Mouse (Mus musculus) neural tube, embryonic 15.5 days (tissue): ENCODE measurements at regions not wholly inside any gene's neighbourhood (a gene's known extent, or its start where the extent isn't known, plus 50 kb on each side); places are given as distances from the start of the nearest gene placed in this dataset.
A peak's percentile ranks its signal among the peaks of the same experiment; 100 is the strongest.

Source experiments
- ATAC-seq: fragments of 200-750 bp; cut with Nextera tagmentation; 2 replicates; pipeline ENCODE4 v1.8.0; 2017; ENCODE audit warnings: mild to moderate bottlenecking, moderate TSS enrichment, moderate library complexity; ENCODE audit not compliant: low FRiP score
- H3K27ac ChIP-seq: fragments of 300-500 bp; sonication (generic); replicated peaks from 2 replicates; pipeline ENCODE4 v1.5.1; 2015; ENCODE audit warnings: mild to moderate bottlenecking, inconsistent platforms
- H3K27me3 ChIP-seq: fragments of 300-500 bp; sonication (generic); replicated peaks from 2 replicates; pipeline ENCODE4 v1.6.1; 2015; ENCODE audit warnings: inconsistent platforms
- H3K36me3 ChIP-seq: fragments of 300-500 bp; sonication (generic); 2 replicates; pipeline ENCODE4 v1.6.1; 2015; ENCODE audit warnings: inconsistent platforms
- H3K4me1 ChIP-seq: fragments of 300-500 bp; sonication (generic); 2 replicates; pipeline ENCODE4 v1.6.1; 2015; ENCODE audit warnings: inconsistent platforms
- H3K4me2 ChIP-seq: fragments of 300-500 bp; sonication (generic); 2 replicates; pipeline ENCODE4 v1.6.1; 2015; ENCODE audit warnings: inconsistent platforms, mild to moderate bottlenecking, moderate library complexity
- H3K4me3 ChIP-seq: fragments of 300-500 bp; sonication (generic); replicated peaks from 2 replicates; pipeline ENCODE4 v1.5.1; 2015; ENCODE audit warnings: mild to moderate bottlenecking, inconsistent platforms
- H3K9ac ChIP-seq: fragments of 300-500 bp; sonication (generic); replicated peaks from 2 replicates; pipeline ENCODE4 v1.6.1; 2015; ENCODE audit warnings: mild to moderate bottlenecking, inconsistent platforms
- H3K9me3 ChIP-seq: fragments of 300-500 bp; sonication (generic); replicated peaks from 2 replicates; pipeline ENCODE4 v1.6.1; 2016; ENCODE audit warnings: inconsistent platforms
- WGBS: fragments of 180-500 bp; shearing (Covaris S2); methylation state at CpG from one replicate; pipeline ENCODE4 v1.1.7; 2015; ENCODE audit warnings: mixed read lengths; 5-methylcytosine and 5-hydroxymethylcytosine counted together

DNA sequence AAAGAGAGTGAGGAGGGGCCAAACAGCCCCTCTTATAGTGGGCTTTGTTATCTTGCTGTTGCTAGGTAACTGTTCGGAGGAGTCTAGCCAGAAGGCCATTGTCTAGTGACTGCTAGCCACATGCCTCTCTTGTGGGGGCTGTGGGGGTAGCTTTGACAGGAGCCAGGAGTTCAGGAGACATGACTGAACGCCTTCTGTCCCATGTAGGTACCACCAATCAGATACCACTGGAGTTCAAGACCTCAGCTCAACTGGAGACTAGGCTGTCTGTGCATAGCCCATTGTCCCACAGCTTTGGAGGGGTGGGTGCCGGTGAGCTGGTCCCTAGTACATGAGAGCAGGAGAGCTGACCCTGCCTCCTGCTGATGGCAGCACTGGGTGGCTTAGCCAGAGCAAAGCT, 82.4 kb upstream of the Unc93a2 start:
- Histone ChIP-seq H3K4me3 (no peak overlapping the region), H3K9ac (no peak overlapping the region), H3K27me3 (no peaks in the 10 kb centered on the region), H3K36me3 (no peaks in the 10 kb centered on the region), H3K9me3 (no peaks in the 10 kb centered on the region), H3K27ac (no peak overlapping the region), H3K4me2 (no peak overlapping the region), H3K4me1 (no peaks in the 10 kb centered on the region)
- ATAC-seq, result no peak
- WGBS, result 20% methylated on average over 3 of the region's 3 CpGs

DNA sequence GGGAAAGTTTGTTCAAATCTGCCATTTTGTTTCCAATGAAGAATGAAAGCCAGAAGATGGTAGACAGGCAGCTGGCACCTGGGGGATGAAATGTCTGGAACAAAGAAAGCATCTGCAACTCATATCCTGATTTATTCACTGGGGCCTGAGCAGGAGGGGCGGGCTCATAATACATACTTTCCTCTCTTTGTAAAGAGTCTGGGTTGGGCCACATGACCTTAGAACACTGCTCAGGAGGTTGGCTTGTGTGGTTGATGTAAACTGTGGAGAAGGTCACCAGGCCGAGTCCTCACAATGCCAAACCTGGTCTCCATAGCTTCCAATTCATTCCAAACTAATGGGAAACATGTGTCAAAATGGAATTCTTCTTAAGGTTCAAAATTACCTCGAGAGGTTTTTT, 79.6 kb upstream of the Unc93a2 start:
- Histone ChIP-seq H3K36me3 (no peaks in the 10 kb centered on the region), H3K27ac (no peak overlapping the region), H3K9me3 (no peaks in the 10 kb centered on the region), H3K4me1 (no peaks in the 10 kb centered on the region), H3K9ac (no peak overlapping the region), H3K4me2 (no peak overlapping the region), H3K27me3 (no peaks in the 10 kb centered on the region), H3K4me3 (no peak overlapping the region)
- ATAC-seq, result no peak
- WGBS, result 80% methylated on average over 3 of the region's 3 CpGs

DNA sequence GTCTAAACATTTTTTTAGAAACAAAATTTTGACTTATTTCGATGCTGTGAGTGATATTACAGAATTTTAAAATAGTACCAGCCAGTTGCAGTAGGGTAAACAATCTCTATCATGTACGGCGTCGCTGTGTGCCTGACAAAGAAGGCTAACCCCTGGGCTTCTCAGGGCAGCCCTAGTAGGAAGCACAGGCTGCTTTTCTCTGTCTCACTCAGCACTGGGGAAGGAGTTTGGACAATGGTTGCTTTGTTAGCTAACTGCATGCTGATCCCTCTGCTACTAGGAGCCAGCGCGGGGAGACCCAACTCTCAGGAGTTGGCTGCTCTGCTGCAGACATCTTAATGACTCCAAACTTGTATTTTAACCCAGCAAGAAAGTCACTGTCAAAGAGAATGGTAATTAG, 75.9 kb upstream of the Unc93a2 start:
- no peaks in the 10 kb centered on the region for H3K36me3 ChIP-seq
- H3K4me3 ChIP-seq, result no peak overlapping the region
- WGBS, result 13% methylated on average over 6 of the region's 6 CpGs
- H3K9ac ChIP-seq, result no peak overlapping the region
- no peak for ATAC-seq
- H3K4me2 ChIP-seq, result no peak overlapping the region
- no peaks in the 10 kb centered on the region for H3K9me3 ChIP-seq
- H3K4me1 ChIP-seq, result no peaks in the 10 kb centered on the region
- H3K27ac ChIP-seq, result 0 out of 2 replicates have a peak overlapping the region, but pooled peaks have one; percentile 14
- no peaks in the 10 kb centered on the region for H3K27me3 ChIP-seq

DNA sequence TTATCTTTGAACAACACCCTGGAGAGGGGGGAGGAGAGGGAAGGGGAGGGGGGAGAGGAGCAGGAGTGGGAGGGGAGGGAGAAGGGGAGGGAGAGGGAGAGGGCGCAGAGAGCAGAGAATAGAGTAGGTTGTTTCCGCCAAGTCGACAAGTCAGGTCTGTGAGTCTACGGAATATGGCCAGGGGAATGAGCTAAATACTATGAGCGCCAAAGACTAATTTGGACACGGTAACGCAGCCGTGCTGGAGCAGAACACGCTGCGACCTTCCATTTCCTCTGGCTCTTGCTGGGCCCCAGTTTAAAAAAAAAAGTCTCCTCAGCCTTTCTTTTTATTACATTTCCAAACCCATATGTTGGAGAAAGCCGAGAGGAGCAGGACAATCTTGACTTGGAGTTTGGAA, 71.7 kb upstream of the Unc93a2 start:
- Histone ChIP-seq H3K36me3 (no peaks in the 10 kb centered on the region), H3K4me2 (no peak overlapping the region), H3K4me3 (no peak overlapping the region), H3K27me3 (no peaks in the 10 kb centered on the region), H3K9ac (no peak overlapping the region), H3K27ac (no peak overlapping the region), H3K9me3 (no peaks in the 10 kb centered on the region), H3K4me1 (no peaks in the 10 kb centered on the region)
- WGBS, result 80% methylated on average over 11 of the region's 11 CpGs
- ATAC-seq, result no peak

DNA sequence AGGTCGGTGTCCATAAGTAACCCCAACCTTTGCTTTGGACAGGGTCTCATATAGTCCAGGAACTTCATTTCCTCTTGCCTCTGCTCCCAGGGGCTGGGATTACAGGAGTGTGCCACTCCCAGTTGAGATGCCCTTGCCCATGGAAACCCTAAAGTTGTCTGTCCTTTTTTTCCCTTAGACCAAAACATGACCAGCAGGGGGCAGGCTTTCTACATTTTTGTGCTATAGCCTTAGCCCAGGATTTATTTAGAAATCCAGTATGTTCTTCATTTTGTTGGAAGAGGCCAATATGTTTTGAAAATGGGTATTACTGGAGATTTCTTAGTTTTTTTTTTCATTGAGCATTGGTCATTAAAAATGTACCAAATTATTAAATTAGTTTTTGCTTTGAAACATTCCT, 58.6 kb upstream of the Unc93a2 start:
- H3K27me3 ChIP-seq, result no peaks in the 10 kb centered on the region
- H3K4me1 ChIP-seq, result no peaks in the 10 kb centered on the region
- ATAC-seq, result no peak
- no peak overlapping the region for H3K4me3 ChIP-seq
- H3K4me2 ChIP-seq, result no peak overlapping the region
- no peaks in the 10 kb centered on the region for H3K36me3 ChIP-seq
- no peaks in the 10 kb centered on the region for H3K9me3 ChIP-seq
- no peak overlapping the region for H3K27ac ChIP-seq
- 67% methylated on average over 1 of the region's 1 CpGs for WGBS
- no peak overlapping the region for H3K9ac ChIP-seq

DNA sequence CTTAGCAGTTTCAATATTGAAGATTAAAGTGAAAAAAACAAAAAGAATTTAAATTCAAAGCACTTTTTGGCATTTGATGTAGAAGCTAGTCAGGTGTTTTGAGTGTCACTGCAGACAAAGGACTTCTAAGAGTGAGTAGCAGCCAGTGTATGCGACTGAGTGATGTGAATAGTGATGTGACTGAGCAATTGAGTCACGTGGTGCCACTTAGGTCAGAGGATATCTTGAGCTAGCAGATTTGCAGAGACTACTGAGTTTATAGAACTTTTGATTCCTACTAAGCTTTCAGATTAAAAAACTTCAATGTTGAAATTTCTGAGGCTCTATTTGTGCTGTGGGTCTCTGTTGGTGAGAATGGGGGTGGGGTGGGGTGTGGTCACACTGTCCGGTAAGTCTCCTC, 49.8 kb upstream of the Unc93a2 start:
- H3K4me1 ChIP-seq, result no peaks in the 10 kb centered on the region
- no peak overlapping the region for H3K4me2 ChIP-seq
- 76% methylated on average over 3 of the region's 3 CpGs for WGBS
- H3K4me3 ChIP-seq, result no peak overlapping the region
- no peaks in the 10 kb centered on the region for H3K9me3 ChIP-seq
- no peak for ATAC-seq
- no peak overlapping the region for H3K27ac ChIP-seq
- H3K27me3 ChIP-seq, result no peaks in the 10 kb centered on the region
- no peak overlapping the region for H3K9ac ChIP-seq
- no peaks in the 10 kb centered on the region for H3K36me3 ChIP-seq
